Comparison of ENCODE assay signal across 9 mouse cellular contexts in genomic region chr4:87650837-87651236, GRCm38 (mm10).
DNase-seq lines count a peak whose midpoint lies in the region; ATAC-seq and TF ChIP-seq lines count a peak whose summit lies in the region.
"Had no signal": no experiment of that assay in that cellular context is flagged by ENCODE, and none has a peak within 500 bp of the region (broad histone marks: within the 10 kb centered on the region; RNA-seq: fewer than 3 reads in every experiment).

No protein-coding gene starts in this region.

- WGBS in kidney, adult 2 months = 54% methylated on average over 6 of the region's 6 CpGs
- 32% methylated on average over 6 of the region's 6 CpGs for WGBS in cerebellum, adult 2 months
- WGBS in forebrain, embryonic 10.5 days = 11% methylated on average over 6 of the region's 6 CpGs
- 12% methylated on average over 6 of the region's 6 CpGs for WGBS in midbrain, embryonic 12.5 days

- no peaks in the 10 kb centered on the region; the same call in 1 of the 2 replicates for H3K4me1 ChIP-seq in kidney, adult 2 months (ENCODE audit: control insufficient read depth, insufficient read depth, low read length)
- peaks cover 19% of the 10 kb centered on the region for H3K4me1 ChIP-seq in cerebellum, adult 2 months (ENCODE audit: control insufficient read depth, insufficient read depth, low read length)
- peaks cover 70% of the 10 kb centered on the region for H3K4me1 ChIP-seq in forebrain, embryonic 10.5 days
- peaks cover 44% of the 10 kb centered on the region for H3K4me1 ChIP-seq in midbrain, embryonic 12.5 days
- H3K4me1 ChIP-seq: liver, embryonic 15.5 days had no signal

- no peak for ATAC-seq in midbrain, embryonic 12.5 days (ENCODE audit: low FRiP score, low read depth)

- no peak overlapping the region for H3K27ac ChIP-seq in kidney, adult 2 months (ENCODE audit: insufficient read depth, low read depth, low read length)
- no peak overlapping the region for H3K27ac ChIP-seq in cerebellum, adult 2 months (ENCODE audit: insufficient read depth, low read length)
- peak overlapping the region; percentile 51; the same call in 1 of the 2 replicates for H3K27ac ChIP-seq in forebrain, embryonic 10.5 days
- peak overlapping the region; percentile 64 for H3K27ac ChIP-seq in midbrain, embryonic 12.5 days (replicated peaks)
- H3K27ac ChIP-seq: layer of hippocampus, adult 2 months; liver, embryonic 15.5 days had no signal

- H3K9me3 ChIP-seq in forebrain, embryonic 10.5 days = no peaks in the 10 kb centered on the region
- H3K9me3 ChIP-seq in midbrain, embryonic 12.5 days = no peaks in the 10 kb centered on the region
- H3K9me3 ChIP-seq: liver, embryonic 15.5 days had no signal

- TF ChIP-seq POLR2A in kidney, adult 2 months (IDR thresholded peaks at IDR 0.05; ENCODE audit: low read depth, low read length) = no peak
- TF ChIP-seq POLR2A in cerebellum, adult 2 months (IDR thresholded peaks at IDR 0.05; ENCODE audit: borderline replicate concordance, insufficient read depth, low read length) = no peak

- no peak for TF ChIP-seq CTCF in kidney, adult 2 months (conservative IDR thresholded peaks at IDR 0.05; ENCODE audit: insufficient read depth, insufficient read length, low read depth, low read length)
- no peak for TF ChIP-seq CTCF in cerebellum, adult 2 months (IDR thresholded peaks at IDR 0.05; ENCODE audit: borderline replicate concordance, insufficient read depth, low read depth, low read length)

- H3K4me2 ChIP-seq in midbrain, embryonic 12.5 days (replicated peaks) = no peak overlapping the region
- H3K4me2 ChIP-seq: liver, embryonic 15.5 days had no signal

- H3K9ac ChIP-seq in midbrain, embryonic 12.5 days (replicated peaks) = no peak overlapping the region
- H3K9ac ChIP-seq: liver, embryonic 15.5 days had no signal

- peak; percentile 76 for DNase-seq in kidney, adult 2 months
- no peak for DNase-seq in kidney, postnatal 10 days
- peak; percentile 29 to 50 for DNase-seq in cerebellum, adult 2 months
- DNase-seq in forebrain, embryonic 10.5 days (ENCODE audit: extremely low spot score, low spot score) = peak; percentile 54
- no peak for DNase-seq in spleen, adult 18-20 months
- no peak for DNase-seq in gastrocnemius, adult 18-20 months (ENCODE audit: low spot score)

- H3K27me3 ChIP-seq in kidney, adult 2 months (replicated peaks; ENCODE audit: control insufficient read depth, insufficient read depth, low read length) = no peaks in the 10 kb centered on the region
- H3K27me3 ChIP-seq in cerebellum, adult 2 months (ENCODE audit: control insufficient read depth, insufficient read depth, low read length) = no peaks in the 10 kb centered on the region
- H3K27me3 ChIP-seq in forebrain, embryonic 10.5 days (ENCODE audit: poor library complexity, severe bottlenecking) = peaks cover 49% of the 10 kb centered on the region
- no peaks in the 10 kb centered on the region for H3K27me3 ChIP-seq in midbrain, embryonic 12.5 days
- H3K27me3 ChIP-seq: liver, embryonic 15.5 days had no signal

- no peak overlapping the region for H3K4me3 ChIP-seq in kidney, adult 2 months (ENCODE audit: insufficient read depth, low read depth, low read length)
- no peak overlapping the region for H3K4me3 ChIP-seq in cerebellum, adult 2 months (replicated peaks; ENCODE audit: insufficient read depth, low read depth, low read length)
- H3K4me3 ChIP-seq in forebrain, embryonic 10.5 days = no peak overlapping the region
- no peak overlapping the region for H3K4me3 ChIP-seq in midbrain, embryonic 12.5 days
- H3K4me3 ChIP-seq: layer of hippocampus, adult 2 months; liver, embryonic 15.5 days had no signal

- H3K36me3 ChIP-seq in kidney, adult 2 months (ENCODE audit: control insufficient read depth, insufficient read depth, low read length) = no peaks in the 10 kb centered on the region
- no peaks in the 10 kb centered on the region for H3K36me3 ChIP-seq in forebrain, embryonic 10.5 days (replicated peaks)
- H3K36me3 ChIP-seq in midbrain, embryonic 12.5 days = no peaks in the 10 kb centered on the region
- H3K36me3 ChIP-seq: liver, embryonic 15.5 days had no signal

Comparison
In these comparisons a context has a peak if more than half of its experiments do, and no peak if none do; other contexts are left out.
1. DNase-seq: peak in kidney, adult 2 months (single experiment), cerebellum, adult 2 months (2 of 2) and forebrain, embryonic 10.5 days (single experiment); none in kidney, postnatal 10 days (single experiment), spleen, adult 18-20 months (0 of 2) and gastrocnemius, adult 18-20 months (single experiment).
2. H3K27ac ChIP-seq: peak in forebrain, embryonic 10.5 days (single experiment) and midbrain, embryonic 12.5 days (single experiment); none in kidney, adult 2 months (single experiment) and cerebellum, adult 2 months (single experiment).